Mouse (Mus musculus) lung, adult 18-20 months (tissue): ENCODE measurements around the gene Dab2ip.

Experiments
- DNase-seq, 2 experiments: peaks; one replicate each; pipeline ENCODE4 v3.0.0; 2022; ENCODE audit warnings: mixed read lengths in 2 of 2

Gene Dab2ip

DNA sequence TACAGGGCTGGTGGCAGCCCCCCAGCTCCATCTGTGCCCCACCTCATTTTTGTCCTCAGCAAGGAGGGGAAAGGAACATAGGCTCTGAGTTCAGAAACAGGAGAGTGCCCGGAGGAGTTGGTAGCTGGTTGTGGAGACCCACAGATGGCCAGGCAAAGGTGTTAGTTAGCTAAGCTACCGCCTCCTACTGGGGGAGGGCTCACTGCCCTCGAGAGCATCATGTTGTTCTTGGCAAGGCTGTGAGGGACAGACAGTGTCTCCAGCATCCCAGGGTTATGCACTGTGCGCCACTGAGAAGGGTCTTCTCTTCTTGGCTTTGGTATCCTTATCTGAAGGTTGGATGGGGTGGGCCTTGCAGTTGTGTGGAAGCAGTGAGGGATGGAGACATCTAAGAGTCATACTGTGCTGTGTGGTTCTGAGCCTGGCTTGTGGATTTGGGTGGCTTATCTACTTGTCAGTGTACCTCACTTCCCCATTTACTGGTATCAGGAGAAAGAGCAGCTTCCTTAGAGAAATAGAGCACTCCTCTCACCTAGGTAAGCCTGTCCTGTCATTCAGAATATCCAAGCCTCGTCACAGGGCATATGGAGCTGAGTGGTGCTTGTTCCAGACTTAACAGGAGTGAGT is 66.4 kb downstream of the Dab2ip start:
- no peak for DNase-seq

DNA sequence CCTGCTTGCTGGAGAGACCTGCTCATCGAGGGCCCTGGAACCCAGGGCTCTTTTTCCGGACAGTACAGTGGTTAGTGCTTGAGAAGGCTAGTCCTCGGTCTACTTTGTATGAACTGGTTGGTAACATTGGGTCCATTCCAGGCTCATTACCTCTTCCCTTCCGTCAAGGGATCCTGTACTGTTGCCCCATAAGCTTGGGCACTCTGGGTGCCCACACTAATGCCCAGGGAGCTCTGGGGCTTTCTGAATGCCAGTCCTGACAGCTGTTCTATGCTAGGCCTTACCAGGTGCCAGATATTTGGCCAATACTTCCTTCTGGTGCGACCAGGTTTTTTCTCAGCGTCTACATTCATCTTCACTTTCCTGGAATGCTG is 66.9 kb downstream of the Dab2ip start:
- no peak for DNase-seq

DNA sequence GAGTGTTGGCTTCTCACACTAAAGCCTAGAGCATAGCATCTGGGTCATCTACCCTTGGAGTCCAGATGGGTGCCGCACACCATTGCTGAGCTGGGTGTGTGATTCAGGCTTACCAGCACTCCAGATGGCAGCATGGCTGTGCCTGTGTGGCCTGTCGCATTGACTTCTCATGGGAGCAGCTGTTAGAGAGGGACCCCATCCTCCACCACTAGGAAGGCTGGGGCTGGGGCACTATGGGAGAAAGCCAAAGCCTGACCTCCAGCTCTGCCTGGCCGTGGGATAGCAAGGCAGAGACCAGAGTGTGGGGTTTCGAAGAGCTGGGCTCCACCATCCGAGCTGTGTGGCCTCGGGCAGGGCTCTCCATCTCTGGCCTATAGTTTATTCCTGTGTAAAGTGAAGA is 67.5 kb downstream of the Dab2ip start:
- DNase-seq: no peak

DNA sequence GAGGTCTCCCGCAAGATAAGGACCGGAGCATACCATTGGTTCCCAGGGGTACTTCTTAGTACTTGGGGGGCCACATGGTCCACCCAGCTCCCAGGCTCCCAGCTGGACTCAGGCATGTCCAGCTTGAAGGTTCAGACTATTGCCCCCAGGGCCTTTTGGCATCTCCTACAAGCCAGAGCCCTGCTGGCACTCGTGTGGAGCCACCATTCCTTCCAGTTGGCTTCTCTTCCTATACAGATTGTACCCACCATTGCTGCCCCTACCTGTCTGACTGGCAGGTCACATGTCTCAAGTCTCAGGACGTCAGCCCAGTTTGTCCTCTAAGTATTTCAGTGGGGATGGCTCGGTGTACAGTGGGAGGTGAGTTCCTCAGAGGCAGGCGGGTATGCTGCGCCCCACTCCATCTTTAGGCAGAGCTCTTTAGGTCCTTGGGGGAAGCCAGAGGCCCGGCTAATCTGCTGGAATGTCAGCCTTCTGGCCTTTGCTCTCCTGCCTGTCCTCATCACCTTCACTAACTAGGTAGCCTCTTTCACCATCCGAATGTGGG is 68.2 kb downstream of the Dab2ip start:
- no peak for DNase-seq

DNA sequence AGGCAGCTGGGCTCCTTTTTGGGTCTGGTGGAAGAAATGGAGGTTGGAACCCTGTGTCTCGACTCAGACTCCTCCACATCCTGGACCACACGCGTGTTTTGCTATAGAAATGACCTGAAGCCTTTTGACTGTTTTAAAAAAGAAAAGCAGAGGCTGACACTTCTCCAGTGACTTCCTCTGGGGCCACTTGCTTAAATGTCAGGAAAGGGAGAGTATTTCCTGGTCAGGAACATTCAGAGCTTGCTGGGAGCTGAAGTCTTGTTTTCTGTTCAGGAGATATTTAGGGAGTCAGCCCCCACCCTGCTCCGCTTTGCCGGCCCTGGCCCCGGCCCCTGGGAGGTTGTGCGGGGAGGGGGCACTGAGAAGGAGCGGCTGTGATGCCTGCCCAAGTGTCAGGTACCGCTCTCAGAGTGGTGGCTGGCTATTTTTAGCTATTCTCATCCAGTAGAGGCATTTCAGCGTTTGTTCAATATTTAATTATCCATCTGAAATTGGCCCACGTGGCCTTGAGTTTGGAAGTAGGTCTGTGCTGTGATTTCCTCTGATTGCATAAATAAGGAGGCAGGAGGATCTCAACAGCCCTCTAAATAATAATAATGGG is 69.3 kb downstream of the Dab2ip start:
- no peak for DNase-seq

DNA sequence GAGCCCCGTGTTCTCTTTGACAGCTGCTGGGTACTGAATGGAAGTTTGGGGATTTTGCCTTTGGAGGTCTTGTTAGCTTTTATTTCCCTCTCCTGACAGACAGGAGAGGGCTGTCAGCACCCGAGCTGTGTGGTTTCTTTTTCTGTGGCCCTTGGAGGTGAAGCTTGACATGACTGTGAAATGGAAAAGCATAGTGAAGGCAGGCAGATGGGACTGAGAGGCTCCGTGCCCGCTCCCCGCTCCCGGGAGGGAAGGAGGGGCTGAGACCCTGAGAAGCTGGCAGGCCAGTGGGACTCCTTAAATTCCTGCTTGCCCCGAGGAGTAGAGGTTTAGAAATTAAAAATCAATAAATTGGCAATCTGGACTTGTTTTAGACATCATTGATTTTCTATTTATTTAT is 70.0 kb downstream of the Dab2ip start:
- DNase-seq: no peak

DNA sequence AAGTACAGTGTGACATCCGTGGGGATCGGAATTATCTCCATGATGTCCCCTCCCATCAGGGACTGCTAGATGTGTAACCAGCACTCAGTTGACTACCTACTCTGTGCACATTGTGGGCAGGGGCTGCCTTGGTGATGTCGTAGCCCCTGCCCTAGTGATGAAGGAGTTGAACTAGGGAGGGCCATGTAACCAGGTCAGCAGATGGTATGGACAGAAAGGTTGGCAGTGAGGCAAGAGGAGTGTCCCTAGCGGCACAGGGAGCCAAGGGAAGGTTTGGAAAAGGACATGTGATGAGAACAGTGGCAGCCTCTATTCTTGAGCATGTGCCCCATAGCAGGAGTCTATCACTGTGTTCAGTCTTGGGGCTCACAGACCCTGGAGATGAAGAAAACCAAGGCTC is 70.6 kb downstream of the Dab2ip start:
- DNase-seq: no peak

DNA sequence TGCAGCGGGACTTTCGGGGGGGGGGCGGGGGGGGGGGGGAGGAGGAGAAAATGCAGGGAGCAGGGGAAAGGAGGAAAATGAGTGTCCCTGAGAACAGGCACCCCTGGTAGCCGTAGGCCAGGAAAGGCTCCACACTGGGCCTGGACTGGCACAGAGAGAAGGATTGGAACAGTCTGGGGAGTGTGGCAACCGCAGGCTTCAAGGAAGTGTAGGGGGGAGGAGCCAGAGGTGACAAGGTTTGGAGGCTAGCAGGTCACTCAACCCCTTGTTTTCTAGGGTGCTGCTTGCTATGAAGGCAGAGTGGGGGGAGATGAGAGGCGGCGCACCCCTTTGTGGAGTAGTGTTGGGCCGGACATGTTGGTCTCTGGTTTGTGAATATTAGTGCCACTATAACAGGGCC is 71.1 kb downstream of the Dab2ip start:
- peak in 1 of 2 experiments; percentile 61 for DNase-seq

DNA sequence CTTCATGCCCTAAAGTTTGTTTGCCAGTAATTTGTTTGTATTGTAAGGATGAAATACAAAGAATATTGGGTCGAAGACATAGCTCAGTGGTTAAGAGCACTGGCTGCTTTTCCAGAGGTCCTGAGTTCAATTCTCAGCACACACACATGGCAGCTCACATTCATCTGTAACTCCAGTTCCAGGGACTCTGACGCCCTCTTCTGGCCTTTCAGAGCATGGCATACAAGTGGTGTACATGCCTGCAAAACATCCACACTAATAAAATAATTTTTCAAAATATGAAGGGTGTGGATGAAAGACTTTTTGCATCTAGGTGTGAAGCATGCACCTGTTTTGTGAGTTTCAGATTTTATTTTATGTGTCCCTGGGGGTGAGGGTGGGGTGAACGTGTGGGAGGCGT is 75.3 kb downstream of the Dab2ip start:
- no peak for DNase-seq

DNA sequence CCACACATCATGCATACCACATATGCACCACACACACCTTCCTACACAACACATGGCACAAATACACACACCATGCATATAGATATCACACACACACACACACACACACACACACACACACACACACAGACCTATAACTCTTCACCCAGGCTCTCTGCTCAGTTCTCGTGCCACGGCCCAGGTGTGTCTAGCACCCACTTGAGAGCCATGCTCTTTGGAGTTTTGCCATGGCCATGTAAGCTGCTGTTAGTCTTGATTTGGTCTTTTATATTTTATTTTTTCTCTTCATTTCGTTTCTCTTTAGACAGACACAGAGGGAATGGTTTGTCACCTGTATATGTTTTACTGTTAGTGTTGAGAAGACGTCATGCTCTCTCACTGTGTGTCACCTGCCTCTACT is 76.9 kb downstream of the Dab2ip start:
- DNase-seq: no peak

DNA sequence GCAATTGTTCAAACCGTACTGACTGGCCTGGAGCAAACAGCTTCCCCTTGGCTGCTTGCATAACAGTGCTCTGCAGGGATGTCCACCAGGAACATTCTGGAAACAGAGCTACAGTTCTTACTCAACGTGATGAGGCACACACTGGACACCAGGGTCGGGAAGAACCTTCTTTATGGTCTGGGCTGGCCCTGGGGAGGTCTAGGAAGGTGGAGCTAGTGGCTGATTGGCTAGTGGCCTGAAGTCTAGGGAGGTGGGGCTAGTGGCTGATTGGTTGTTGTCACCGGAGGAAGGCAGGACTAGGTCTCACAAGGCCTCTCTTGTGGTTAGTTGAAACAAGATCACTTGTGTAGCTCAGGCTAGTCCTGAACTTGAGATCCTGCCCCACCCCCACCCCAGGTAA is 77.5 kb downstream of the Dab2ip start:
- no peak for DNase-seq

DNA sequence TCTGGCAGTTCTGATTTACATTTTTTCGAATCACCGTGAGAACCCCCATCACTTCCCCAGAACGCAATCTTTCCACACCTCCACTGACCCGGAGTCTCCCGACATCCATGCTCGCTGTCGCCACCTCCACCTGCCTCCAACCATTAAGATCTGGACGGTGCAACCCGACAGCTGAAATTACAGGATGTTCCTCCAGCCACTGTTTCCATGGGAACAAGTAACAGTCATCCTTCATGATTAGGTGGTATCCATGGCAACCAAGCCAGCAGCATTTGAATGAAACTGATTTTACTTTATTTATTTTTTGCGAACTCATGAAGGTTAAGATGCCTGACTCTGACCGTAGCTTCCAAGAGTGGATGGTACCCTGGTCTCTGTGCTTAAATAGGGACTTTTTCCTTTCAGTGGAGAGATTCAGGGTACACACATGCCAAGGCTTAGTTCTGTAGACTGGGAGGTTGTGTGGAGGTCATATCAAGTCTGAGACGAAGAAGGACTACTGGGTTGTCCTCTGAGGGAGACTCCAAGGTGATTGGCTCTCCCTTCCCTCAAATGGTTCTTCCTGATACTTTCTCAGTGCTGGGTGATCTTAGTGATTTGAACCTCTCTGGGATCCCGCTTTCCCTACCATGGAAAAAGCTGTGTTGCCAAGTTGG is 79.9 kb downstream of the Dab2ip start:
- no peak for DNase-seq

DNA sequence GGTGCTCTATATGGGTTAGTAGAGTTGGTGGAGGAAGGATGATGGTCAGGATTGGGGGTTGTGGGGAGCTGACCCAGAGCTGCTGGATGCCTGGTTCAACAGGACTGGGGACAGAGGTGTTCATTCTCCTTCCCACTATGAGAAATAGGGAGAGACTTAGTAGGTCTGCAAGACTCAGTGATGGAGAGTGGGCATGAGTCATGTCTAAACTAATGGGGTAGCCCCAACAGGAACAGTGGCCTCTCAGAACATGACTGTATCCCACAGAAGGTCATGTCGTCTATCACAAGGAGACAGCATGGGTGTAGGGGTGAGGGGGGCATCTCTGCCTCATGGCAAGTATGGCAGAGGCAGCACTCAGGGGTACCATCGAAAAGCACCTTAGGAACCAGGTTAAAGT is 81.7 kb downstream of the Dab2ip start:
- no peak for DNase-seq

DNA sequence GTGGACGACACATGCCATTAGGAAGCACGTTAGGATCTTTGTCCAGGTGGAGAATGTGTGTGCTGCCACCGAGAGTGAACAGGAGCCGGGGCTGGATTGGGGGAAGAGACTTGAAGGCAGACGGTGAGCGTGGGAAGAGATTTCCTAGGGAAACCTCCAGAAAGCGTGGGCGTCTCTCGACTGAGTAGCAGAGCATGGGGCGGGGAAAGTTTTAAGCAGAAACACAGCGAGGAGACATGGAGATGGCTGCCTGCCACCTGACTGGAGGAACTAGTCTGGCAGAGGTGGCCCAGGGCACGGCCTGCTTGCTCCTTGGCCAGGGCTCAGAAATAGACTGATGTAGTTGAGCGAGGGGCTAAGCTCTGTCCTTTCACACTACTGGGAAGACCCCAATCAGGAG is 82.5 kb downstream of the Dab2ip start:
- DNase-seq: peak; percentile 75 to 79

DNA sequence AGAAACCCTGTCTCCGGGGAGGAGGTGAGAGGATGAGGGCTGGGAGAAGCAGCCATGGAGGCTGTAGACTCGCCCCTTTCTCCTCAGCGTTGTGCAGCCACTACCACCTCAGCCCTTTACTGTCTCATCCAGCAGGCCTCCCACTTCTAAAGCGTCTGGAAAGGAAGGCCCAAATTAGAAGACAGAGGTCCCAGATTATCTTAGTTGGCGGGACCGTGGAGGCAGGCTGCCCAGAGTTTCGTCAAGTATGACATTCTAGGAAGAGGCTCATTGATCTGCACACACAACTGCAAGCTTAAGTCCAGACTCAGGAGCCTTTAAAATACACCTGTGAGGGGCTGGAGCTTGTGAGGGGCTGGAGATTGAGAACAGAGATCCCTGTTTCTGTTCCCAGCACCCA is 84.2 kb downstream of the Dab2ip start:
- DNase-seq: no peak

DNA sequence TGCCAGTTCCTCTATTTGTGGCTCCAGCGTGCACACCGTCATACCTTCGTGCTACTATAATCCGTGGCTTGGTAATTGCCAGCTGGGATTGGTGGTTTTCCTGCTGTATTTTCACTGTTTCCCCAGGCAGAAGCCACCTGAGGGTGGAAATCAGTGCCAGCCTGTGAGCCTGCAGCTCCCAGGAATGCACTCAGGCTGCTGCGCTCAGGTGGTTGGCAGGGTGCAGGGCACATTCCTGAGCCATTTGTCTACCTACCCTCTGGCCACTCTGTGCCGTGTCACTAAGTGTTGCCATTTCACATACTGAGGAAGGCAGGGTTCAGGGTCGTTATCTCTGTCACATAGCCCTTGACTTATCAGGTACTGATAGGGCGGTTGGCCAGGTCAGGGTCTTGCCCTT is 88.5 kb downstream of the Dab2ip start:
- peak; percentile 66 to 74 for DNase-seq

DNA sequence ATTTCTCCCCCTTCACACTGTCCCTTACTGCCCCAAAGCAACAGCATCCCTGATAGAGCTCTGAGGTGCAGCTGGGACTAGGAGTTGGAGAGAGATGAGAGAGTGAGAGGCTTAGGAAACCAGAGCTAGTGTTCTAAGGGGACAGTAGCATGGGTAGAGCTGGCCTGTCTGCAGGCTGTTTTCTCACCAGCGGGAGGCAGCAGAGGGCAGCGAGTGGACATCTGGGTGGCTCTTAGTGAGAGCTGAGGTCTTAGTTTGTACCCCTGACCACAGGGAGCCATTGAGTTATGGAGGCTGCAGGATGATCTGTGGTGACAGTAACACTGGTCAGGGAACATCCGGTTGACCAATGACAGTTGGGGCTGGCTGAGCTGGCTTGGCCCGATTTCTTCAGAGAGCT is 91.6 kb downstream of the Dab2ip start:
- DNase-seq: peak; percentile 81 to 83

DNA sequence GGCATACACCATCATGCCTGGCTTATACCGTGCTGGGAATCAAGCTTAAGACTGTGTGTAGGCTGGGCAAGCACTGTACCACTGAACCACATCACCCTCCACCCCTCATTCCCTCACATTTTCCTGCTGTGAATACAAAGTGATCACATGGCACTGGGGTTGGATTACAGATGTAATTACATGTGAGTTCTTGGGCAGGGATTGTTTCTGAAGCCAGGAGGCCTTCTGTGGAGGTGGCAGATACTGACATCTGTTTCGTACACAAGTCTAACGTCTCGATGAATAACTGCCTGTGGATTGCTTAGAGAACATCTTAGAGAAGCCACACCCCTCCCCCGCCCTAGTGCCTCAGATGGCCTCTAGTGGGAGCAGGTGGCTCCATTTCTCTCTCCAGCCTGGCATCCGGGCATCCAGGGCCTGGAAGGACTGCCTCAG is 93.2 kb downstream of the Dab2ip start:
- peak; percentile 44 to 68 for DNase-seq

DNA sequence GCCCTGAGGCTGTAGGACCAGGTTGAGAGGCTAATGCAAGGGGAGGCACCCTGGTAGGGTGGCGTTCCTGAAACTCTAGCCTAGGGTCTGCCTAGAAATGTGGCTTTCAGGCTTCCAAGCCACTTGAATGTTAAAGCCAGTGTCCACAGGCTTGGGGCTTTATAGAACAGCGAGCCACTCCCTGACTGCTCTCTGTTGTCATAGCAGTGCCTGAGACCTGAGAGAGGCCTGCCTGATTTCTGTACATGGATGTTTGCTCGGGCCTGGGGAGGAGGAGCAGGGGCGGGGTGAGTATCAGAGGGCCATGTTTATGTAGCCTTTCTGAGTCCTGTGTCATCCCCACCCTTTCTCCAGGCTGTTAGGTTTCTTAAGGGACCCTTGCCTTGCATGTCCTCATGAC is 94.9 kb downstream of the Dab2ip start:
- DNase-seq: no peak

DNA sequence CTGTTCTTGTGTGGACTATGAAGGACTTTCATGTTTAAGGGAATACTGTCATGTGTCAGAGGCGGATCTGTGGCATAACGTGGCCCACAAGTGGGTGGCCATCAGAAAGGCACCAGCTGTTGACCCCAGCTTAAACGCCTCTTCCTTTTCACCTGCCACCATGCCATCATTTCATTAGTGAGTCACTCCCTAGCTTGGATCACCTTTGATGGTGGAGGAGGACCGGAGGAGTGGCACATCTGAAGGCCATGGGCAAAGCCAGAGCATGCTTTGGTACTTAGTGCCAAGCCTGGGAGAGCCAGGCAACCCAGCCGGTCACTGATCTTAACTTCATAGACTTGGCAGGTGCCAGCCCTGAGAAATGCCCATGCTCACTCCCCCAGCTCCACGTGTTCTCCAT is 96.7 kb downstream of the Dab2ip start:
- DNase-seq: no peak

DNA sequence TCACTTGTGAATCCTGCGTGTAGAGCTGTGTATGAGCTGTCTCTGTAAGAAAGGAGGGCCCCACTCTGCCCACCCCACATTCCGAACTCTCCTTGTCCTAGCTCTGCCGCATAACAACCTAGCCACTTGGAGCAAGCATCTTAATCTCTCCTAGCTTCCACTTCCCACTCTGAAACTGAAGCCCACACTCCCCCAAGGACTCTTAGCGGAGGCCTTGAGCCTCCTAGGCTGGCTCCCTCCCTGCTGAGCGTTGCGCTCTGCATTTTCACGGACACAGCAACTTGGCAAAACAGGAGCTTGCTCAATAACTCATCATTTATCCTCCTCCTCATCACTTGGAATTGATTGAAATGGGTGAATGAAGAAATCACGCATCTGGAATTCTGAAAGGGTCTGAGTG is 97.9 kb downstream of the Dab2ip start:
- DNase-seq: no peak

DNA sequence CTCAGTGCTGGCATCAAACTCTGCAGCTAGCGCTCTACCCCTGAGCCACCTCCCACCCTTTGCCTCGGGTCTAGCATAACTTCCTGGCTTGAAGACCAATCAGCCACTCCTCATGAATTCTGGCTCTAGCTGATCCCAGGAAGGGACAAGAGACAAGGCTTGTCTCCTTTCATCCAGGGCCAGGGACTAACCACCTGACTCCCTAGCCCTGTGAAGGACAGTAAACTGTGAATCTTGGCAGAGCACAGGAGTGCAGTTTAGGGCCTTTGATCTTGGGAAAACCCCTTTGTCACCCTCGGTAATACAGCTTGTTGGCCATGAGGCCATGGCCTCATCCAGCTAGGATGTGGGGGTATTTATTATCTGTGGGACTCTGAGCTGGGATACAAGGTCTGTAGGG is 100.2 kb downstream of the Dab2ip start:
- DNase-seq: no peak

DNA sequence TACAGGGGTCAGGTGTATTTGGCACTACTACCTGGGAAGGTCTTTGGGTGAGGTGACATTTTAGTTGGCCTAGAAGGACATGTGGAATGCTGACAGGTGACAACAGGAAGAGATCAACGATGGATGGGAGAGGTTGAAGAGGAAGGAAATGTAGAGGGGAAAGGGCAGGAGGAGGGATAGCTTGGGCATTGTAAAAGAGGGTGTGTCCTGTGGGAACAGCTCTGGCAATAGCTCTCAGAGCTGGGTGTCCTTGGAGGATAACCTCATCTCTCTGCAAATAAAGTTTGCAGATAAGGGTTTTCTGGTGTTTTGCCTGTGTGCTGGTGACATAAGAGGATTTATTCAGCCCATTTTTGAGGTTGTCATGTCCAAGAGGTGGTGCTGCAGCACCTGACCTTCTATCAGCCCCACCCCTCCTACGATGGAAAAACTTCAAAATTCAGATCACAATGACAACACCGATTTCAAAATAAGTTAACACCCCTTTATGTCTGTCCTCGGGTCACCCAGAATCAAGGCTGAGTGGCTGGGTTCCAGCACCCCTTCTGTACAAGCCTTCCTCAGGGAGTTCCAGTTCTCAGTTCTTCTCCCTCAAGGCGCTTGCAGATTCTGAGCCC is 101.6 kb downstream of the Dab2ip start:
- no peak for DNase-seq

DNA sequence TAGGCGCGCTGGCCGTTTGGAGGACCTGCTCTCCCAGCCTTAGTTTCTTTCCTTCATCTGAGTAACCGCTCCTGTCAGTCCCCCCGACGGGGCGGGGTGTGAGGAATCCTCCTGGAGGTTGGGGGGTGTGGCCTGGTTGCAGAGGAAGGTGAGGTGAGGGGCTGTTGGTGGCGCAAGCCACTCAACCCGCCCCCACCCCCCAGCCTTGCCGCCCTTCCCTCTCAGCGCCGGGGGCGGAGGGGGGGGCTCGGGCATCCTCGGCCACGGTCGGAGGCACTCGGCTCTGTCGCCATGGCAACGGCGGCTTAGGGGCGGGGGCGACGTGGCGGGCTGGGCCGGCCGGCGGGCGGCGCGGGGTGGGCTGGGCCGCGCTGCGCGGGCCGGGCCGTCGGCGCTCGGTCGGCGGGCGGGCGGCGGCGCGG is 102.9 kb downstream of the Dab2ip start:
- DNase-seq: peak; percentile 62 to 75
